Mouse (Mus musculus) CH12.LX (cell line): ENCODE results near the gene Ccdc69. TPM values are rescaled to one million over a fixed set of nuclear protein-coding genes. Genes with fewer than 3 reads are reported as not detected.

ENCODE experiments used
- DNase-seq: peaks from one replicate; pipeline ENCODE4 v3.0.0-alpha.2; 2013; ENCODE audit errors: extremely low read depth
- H3K27ac ChIP-seq: 2 replicates; pipeline ENCODE4 v1.5.1; 2012; ENCODE audit warnings: low read depth, mild to moderate bottlenecking, control low read depth, moderate library complexity; ENCODE audit not compliant: insufficient read depth
- H3K27me3 ChIP-seq: replicated peaks from 2 replicates; pipeline ENCODE3; 2012; ENCODE audit warnings: inconsistent platforms
- H3K36me3 ChIP-seq, 2 experiments: replicated peaks in 1 of 2; 2 replicates each; pipeline versions ENCODE3 to v1.6.1; 2012; ENCODE audit warnings: inconsistent platforms in 1 of 2, low read length in 1 of 2, mild to moderate bottlenecking in 1 of 2, mixed read lengths in 1 of 2, moderate library complexity in 1 of 2; ENCODE audit not compliant: control insufficient read depth in 1 of 2, insufficient read depth in 1 of 2
- H3K4me1 ChIP-seq, 2 experiments: 2 replicates each; pipeline ENCODE4 v1.6.1; 2012; ENCODE audit warnings: inconsistent platforms in 1 of 2, moderate library complexity in 1 of 2; ENCODE audit not compliant: insufficient read depth in 2 of 2, control insufficient read depth in 1 of 2
- H3K4me2 ChIP-seq: 2 replicates; pipeline ENCODE4 v1.6.1; 2012; ENCODE audit warnings: low read depth, mild to moderate bottlenecking, control low read depth; ENCODE audit not compliant: poor library complexity, insufficient read depth, severe bottlenecking
- H3K4me3 ChIP-seq, 3 experiments: fragments of 150-350 bp in 1 of 3; sonication (generic) in 1 of 3; replicated peaks in 1 of 3; 2 replicates each; pipeline versions ENCODE3 to v1.5.1; 2011 to 2012; ENCODE audit warnings: low read depth in 2 of 3, low read length in 2 of 3, mild to moderate bottlenecking in 2 of 3, moderate library complexity in 2 of 3, control low read depth in 1 of 3, improper control_type of control experiment in 1 of 3, inconsistent platforms in 1 of 3, mixed read lengths in 1 of 3; ENCODE audit not compliant: poor library complexity in 1 of 3
- H3K79me2 ChIP-seq: replicated peaks from 2 replicates; pipeline ENCODE4 v1.6.1; 2012; ENCODE audit warnings: mild to moderate bottlenecking, moderate library complexity; ENCODE audit not compliant: control insufficient read depth, poor library complexity, insufficient read depth, severe bottlenecking; ENCODE audit errors: extremely low read depth
- H3K9ac ChIP-seq: 2 replicates; pipeline ENCODE4 v1.6.1; 2012; ENCODE audit warnings: low read depth, mild to moderate bottlenecking, control low read depth, moderate library complexity; ENCODE audit not compliant: insufficient read depth
- H3K9me3 ChIP-seq: replicated peaks from 2 replicates; pipeline ENCODE3; 2012; ENCODE audit warnings: low read length, inconsistent platforms, mixed read lengths
- BHLHE40 ChIP-seq: IDR thresholded peaks from 2 replicates; pipeline ENCODE4 v1.6.1; 2011; ENCODE audit warnings: mild to moderate bottlenecking, low read depth, low read length, improper control_type of control experiment
- CHD1 ChIP-seq: IDR thresholded peaks from 2 replicates; pipeline ENCODE4 v1.6.1; 2012; ENCODE audit warnings: low read depth, low read length, improper control_type of control experiment, inconsistent platforms
- CHD2 ChIP-seq: IDR thresholded peaks from 2 replicates; pipeline ENCODE4 v1.6.1; 2011; ENCODE audit warnings: low read length, improper control_type of control experiment
- CTCF ChIP-seq, 2 experiments: IDR thresholded peaks in 1 of 2; conservative IDR thresholded peaks in 1 of 2; 2 replicates each; pipeline ENCODE4 v1.5.1; 2011 to 2012; ENCODE audit warnings: low read depth in 2 of 2, low read length in 2 of 2, improper control_type of control experiment in 1 of 2, inconsistent platforms in 1 of 2, mild to moderate bottlenecking in 1 of 2, moderate library complexity in 1 of 2
- EP300 ChIP-seq: IDR thresholded peaks from 2 replicates; pipeline ENCODE4 v1.6.1; 2011; ENCODE audit warnings: low read length, improper control_type of control experiment
- ETS1 ChIP-seq: conservative IDR thresholded peaks from 2 replicates; pipeline ENCODE4 v1.6.1; 2012; ENCODE audit warnings: low read depth, mild to moderate bottlenecking, inconsistent platforms, low read length, improper control_type of control experiment, moderate library complexity
- GABPA ChIP-seq: IDR thresholded peaks from 2 replicates; pipeline ENCODE4 v1.6.1; 2012; ENCODE audit warnings: low read depth, low read length, improper control_type of control experiment, inconsistent platforms; ENCODE audit not compliant: insufficient replicate concordance
- IRF4 ChIP-seq: IDR thresholded peaks from 2 replicates; pipeline ENCODE4 v1.6.1; 2014; ENCODE audit warnings: low read depth, mild to moderate bottlenecking, inconsistent platforms, low read length, improper control_type of control experiment
- JUN ChIP-seq: IDR thresholded peaks from 2 replicates; pipeline ENCODE4 v1.6.1; 2011; ENCODE audit warnings: low read depth, mild to moderate bottlenecking, low read length, improper control_type of control experiment, moderate library complexity; ENCODE audit not compliant: insufficient read depth
- JUND ChIP-seq: conservative IDR thresholded peaks from 2 replicates; pipeline ENCODE4 v1.6.1; 2011; ENCODE audit warnings: low read depth, low read length, improper control_type of control experiment
- MEF2A ChIP-seq: IDR thresholded peaks from 2 replicates; pipeline ENCODE4 v1.6.1; 2014; ENCODE audit warnings: low read depth, mild to moderate bottlenecking, inconsistent platforms, low read length, improper control_type of control experiment, borderline replicate concordance
- MYC ChIP-seq: IDR thresholded peaks from 2 replicates; pipeline ENCODE4 v1.6.1; 2011; ENCODE audit warnings: low read depth, mild to moderate bottlenecking, improper control_type of control experiment, low read length
- PAX5 ChIP-seq: IDR thresholded peaks from 2 replicates; pipeline ENCODE4 v1.6.1; 2012; ENCODE audit warnings: low read length, inconsistent platforms, mixed read lengths
- POLR2AphosphoS2 ChIP-seq: IDR thresholded peaks from 2 replicates; pipeline ENCODE4 v1.6.1; 2011; ENCODE audit warnings: low read depth, low read length, improper control_type of control experiment
- SIN3A ChIP-seq: IDR thresholded peaks from 2 replicates; pipeline ENCODE4 v1.6.1; 2012; ENCODE audit warnings: low read length, improper control_type of control experiment, inconsistent platforms
- SMC3 ChIP-seq: IDR thresholded peaks from 2 replicates; pipeline ENCODE4 v1.6.1; 2011; ENCODE audit warnings: low read depth, low read length, improper control_type of control experiment
- USF1 ChIP-seq: IDR thresholded peaks from 2 replicates; pipeline ENCODE4 v1.6.1; 2014; ENCODE audit warnings: low read depth, mild to moderate bottlenecking, inconsistent platforms, low read length, improper control_type of control experiment
- ZC3H11A ChIP-seq: IDR thresholded peaks from 2 replicates; pipeline ENCODE4 v1.6.1; 2012; ENCODE audit warnings: low read depth, mild to moderate bottlenecking, inconsistent platforms, low read length, improper control_type of control experiment
- ZKSCAN1 ChIP-seq: IDR thresholded peaks from 2 replicates; pipeline ENCODE4 v1.6.1; 2012; ENCODE audit warnings: low read depth, inconsistent platforms, low read length, improper control_type of control experiment, borderline replicate concordance
- ZMIZ1 ChIP-seq: IDR thresholded peaks from 2 replicates; pipeline ENCODE4 v1.6.1; 2012; ENCODE audit warnings: low read depth, mild to moderate bottlenecking, inconsistent platforms, low read length, improper control_type of control experiment
- dilution Hi-C: fragments of 300-500 bp; cut with MboI; formaldehyde crosslinking; loops from 2 replicates; pipeline ENCODE4 v1.14.3; 2020; ENCODE audit warnings: low sequenced_read_pairs; ENCODE audit not compliant: extremely low pct_unique_long_range_greater_than_20kb, extremely low pct_ligation_motif_present
- in situ Hi-C: fragments of 300-500 bp; cut with MboI; formaldehyde crosslinking; loops from 3 replicates; pipeline ENCODE4 v1.14.3; 2019; ENCODE audit warnings: low sequenced_read_pairs, low pct_ligation_motif_present, low pct_unique_long_range_greater_than_20kb, mixed read lengths
- polyA plus RNA-seq: library from polyadenylated mRNA; unstranded; fragments of >175 nt; gene quantifications from 2 replicates; pipeline ENCODE4 v1.2.1, GENCODE M21; 2012; ENCODE audit warnings: low read depth; ENCODE audit not compliant: insufficient read length
- total RNA-seq, 2 experiments: library from RNA; depleted of rRNA; stranded (reverse); fragments of 300-350 nt in 1 of 2; fragments of >200 nt in 1 of 2; gene quantifications; 2 replicates each; pipeline ENCODE4 v1.2.3; 2012 to 2014

The Ccdc69 gene
- total and polyA plus RNA-seq, 3 experiments: 0.27 to 4.3 (median 0.61) TPM

DNA sequence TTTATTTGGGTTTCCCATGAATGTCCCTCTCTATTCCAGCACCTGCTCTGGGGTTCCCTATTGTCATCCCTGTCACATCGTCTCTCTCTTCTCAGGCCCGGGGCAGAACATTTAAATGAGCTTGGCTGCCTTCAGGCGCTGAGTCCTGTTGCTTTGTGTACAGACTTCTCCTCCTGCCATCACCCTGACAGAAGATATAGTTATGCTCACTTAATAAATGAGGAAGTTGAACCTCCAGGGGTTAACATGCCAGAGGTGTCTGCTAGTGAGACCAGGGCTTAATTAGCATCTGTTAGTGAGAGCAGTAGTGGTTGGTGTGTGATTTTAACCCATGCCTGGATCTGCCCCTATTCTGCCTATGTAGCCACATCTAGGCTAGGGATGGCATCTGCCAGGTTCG is 21.9 kb upstream of the Ccdc69 start:
- Histone ChIP-seq H3K4me1 (peaks cover 14 to 49% of the 10 kb centered on the region in 2 experiments), H3K79me2 (no peaks in the 10 kb centered on the region), H3K36me3 (peaks cover 8 to 34% of the 10 kb centered on the region in 2 experiments), H3K27me3 (no peaks in the 10 kb centered on the region), H3K4me3 (peak overlapping the region in 2 of 3 experiments; percentile 6 to 12), H3K9ac (no peak overlapping the region; the same call in 1 of the 2 replicates), H3K4me2 (peak overlapping the region; percentile 11), H3K27ac (no peak overlapping the region), H3K9me3 (no peaks in the 10 kb centered on the region)
- dilution Hi-C loops (no loop called here), in situ Hi-C loops (no loop called here)
- TF ChIP-seq CTCF (conservative IDR thresholded peaks at IDR 0.05 in 1 of 2, IDR thresholded peaks at IDR 0.05 in 1 of 2; ENCODE audit: low read depth in 2 of 2, low read length in 2 of 2): no peak
- TF ChIP-seq SIN3A: peak; percentile 48; the same call in 1 of the 2 replicates
- TF ChIP-seq SMC3: no peak
- TF ChIP-seq POLR2AphosphoS2: no peak
- no peak for TF ChIP-seq USF1
- TF ChIP-seq CHD2: peak; percentile 46; the same call in 1 of the 2 replicates
- no peak for TF ChIP-seq ZC3H11A
- 0 out of 2 replicates have a peak, but pooled peaks have one; percentile 19 for TF ChIP-seq IRF4
- TF ChIP-seq BHLHE40: peak; percentile 34; the same call in 1 of the 2 replicates
- TF ChIP-seq EP300: no peak
- 0 out of 2 replicates have a peak, but pooled peaks have one; percentile 22 for TF ChIP-seq MEF2A
- TF ChIP-seq JUND: 0 out of 2 replicates have a peak, but pooled peaks have one; percentile 4
- peak; percentile 89 for DNase-seq

DNA sequence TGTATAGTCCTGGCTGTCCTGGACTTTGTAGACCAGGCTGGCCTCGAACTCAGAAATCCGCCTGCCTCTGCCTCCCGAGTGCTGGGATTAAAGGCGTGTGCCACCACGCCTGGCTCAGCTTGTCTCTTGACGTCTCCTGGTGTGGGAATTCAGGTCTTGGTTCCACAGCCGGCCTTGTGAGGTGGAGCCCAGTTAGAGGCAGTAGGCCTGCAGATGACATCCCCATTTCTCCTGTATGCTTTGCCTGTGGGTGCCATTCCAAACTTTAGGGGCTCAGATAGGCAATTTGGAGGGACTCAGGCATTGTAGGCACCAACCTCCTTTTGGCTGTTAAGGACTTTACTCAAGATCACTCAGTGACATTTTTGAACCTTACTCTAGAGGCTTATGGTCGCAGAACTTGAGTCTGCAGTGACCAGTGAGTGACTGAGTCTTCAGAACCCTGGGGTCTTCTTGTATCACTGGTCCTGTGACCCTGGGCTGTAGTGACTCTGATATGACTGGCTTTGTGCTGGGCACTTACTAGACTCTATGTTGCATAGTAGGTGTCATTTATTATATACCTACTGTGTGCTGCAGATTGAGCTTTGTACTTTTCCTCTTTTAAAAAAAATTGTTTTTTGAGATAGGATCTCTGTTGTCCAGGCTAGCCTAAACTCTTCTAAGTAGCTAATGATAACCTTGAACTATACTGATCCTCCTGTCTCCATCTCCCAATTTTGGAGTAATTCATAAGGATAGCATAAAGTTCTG is 21.3 kb upstream of the Ccdc69 start:
- peak overlapping the region in 2 of 3 experiments; percentile 9 to 87 for H3K4me3 ChIP-seq
- peaks cover 6 to 27% of the 10 kb centered on the region in 2 experiments for H3K36me3 ChIP-seq
- H3K9ac ChIP-seq: peak overlapping the region; percentile 62; the same call in 1 of the 2 replicates
- no peak for DNase-seq
- in situ Hi-C loops: no loop called here
- H3K4me1 ChIP-seq: peaks cover 14 to 47% of the 10 kb centered on the region in 2 experiments
- no peak overlapping the region for H3K27ac ChIP-seq
- no peaks in the 10 kb centered on the region for H3K27me3 ChIP-seq
- H3K79me2 ChIP-seq: no peaks in the 10 kb centered on the region
- dilution Hi-C loops: no loop called here
- H3K4me2 ChIP-seq: peak overlapping the region; percentile 71; the same call in 1 of the 2 replicates
- peak; percentile 7; the same call in 1 of the 2 replicates for TF ChIP-seq SIN3A
- TF ChIP-seq GABPA: no peak
- no peak for TF ChIP-seq MYC
- no peak for TF ChIP-seq ZMIZ1
- TF ChIP-seq PAX5: no peak
- no peak for TF ChIP-seq JUN
- no peak for TF ChIP-seq CTCF (conservative IDR thresholded peaks at IDR 0.05 in 1 of 2, IDR thresholded peaks at IDR 0.05 in 1 of 2; ENCODE audit: low read depth in 2 of 2, low read length in 2 of 2)
- no peak for TF ChIP-seq ZC3H11A
- no peak for TF ChIP-seq CHD1
- TF ChIP-seq ZKSCAN1: peak; percentile 91
- 0 out of 2 replicates have a peak, but pooled peaks have one; percentile 1 for TF ChIP-seq JUND
- no peak for TF ChIP-seq ETS1
- TF ChIP-seq MEF2A: 0 out of 2 replicates have a peak, but pooled peaks have one; percentile 2
- TF ChIP-seq, all 38 proteins: peak for 4
- H3K9me3 ChIP-seq: no peaks in the 10 kb centered on the region
